Mouse (Mus musculus): Measurements from ENCODE around the gene Slc1a3.
A peak's percentile ranks its signal among the peaks of the same experiment; 100 is the strongest.
"Not testable (repeated sequence)": the region's sequence is repeated elsewhere in the genome, so short reads cannot be mapped to it uniquely, and the experiment has no call there.

The Slc1a3 gene

DNA sequence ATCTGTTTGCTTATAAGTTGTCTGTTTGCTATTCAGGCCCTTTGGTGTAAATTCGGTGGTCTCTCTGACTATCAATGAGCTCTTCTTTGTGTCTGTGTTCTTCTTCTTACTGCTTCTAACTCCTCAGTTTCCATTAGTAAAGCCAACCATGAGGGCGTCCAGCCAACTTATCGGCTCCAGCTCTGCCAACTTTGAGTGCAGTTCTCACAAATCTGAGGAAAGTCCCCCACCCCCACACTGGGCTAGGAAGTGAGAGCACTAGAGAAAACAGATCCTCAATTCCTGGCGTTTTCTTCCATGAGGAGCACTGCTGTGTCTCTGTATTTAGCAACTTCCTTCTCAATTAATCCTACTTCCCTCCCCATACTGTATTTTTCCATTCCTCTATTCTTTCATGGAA is 4.4 kb downstream of the Slc1a3 start:
- no peak for DNase-seq

DNA sequence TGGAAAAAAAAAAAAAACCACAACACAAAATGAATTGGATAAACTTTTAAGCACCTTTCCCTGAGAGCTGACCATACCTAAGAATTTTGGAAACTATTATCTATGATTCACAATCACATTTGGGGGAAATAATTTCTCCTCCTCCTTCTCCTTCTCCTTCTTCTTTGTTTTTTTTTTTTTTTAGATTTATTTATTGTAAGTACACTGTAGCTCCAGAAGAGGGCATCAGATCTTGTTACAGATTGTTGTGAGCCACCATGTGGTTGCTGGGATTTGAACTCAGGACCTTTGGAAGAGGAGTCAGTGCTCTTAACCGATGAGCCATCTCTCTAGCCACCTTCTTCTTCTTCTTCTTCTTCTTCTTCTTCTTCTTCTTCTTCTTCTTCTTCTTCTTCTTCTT is 5.0 kb downstream of the Slc1a3 start:
- not testable (repeated sequence) for DNase-seq

DNA sequence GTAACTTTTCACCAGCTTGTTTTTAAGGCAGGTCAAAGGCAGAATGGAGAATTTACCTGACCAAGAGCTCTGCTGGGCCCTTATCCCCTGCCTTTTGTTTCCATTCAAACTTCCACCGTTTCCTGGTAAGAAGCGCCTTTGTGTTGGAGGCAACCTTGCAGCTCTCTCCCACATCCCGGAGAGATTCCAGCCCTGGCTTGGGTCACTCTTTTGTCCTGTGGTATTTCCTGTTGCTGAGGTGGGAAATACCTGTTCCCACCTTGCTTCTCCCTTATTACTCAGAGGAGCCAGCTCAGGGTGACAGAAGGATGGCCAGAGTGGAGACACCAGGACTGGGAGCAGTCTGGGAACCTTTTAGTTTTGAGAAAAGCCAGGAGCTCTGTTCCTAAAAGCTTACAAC is 12.6 kb downstream of the Slc1a3 start:
- no peak for DNase-seq

DNA sequence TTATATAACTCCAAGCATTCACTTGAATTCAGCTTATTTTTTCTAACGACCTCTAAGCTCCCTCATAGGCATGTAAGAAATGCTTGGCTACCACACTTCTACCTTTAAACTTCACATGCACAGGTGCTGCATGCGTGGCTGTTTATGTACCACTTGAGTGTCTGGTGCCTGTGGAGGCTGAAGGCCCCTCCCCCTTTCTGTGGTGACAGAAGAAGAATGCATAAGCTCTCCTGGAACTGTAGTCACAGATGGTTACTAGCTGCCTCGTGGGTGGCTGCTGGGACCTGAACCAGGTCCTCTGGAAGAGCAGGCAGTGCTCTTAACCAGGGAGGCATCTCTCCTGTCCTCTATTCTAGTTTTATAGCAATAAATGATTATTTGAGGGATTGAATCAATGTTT is 13.1 kb downstream of the Slc1a3 start:
- DNase-seq: no peak

DNA sequence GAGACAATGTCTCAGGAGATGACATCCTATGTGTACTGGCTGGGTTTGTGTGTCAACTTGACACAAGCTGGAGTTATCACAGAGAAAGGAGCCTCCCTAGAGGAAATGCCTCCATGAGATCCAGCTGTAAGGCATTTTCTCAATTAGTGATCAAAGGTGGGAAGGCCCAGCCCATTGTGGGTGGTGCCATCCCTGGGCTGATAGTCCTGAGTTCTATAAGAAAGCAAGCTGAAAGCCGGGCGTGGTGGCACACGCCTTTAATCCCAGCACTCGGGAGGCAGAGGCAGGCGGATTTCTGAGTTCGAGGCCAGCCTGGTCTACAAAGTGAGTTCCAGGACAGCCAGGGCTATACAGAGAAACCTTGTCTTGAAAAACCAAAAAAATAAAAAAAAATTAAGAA is 20.4 kb downstream of the Slc1a3 start:
- DNase-seq: not testable (repeated sequence)

DNA sequence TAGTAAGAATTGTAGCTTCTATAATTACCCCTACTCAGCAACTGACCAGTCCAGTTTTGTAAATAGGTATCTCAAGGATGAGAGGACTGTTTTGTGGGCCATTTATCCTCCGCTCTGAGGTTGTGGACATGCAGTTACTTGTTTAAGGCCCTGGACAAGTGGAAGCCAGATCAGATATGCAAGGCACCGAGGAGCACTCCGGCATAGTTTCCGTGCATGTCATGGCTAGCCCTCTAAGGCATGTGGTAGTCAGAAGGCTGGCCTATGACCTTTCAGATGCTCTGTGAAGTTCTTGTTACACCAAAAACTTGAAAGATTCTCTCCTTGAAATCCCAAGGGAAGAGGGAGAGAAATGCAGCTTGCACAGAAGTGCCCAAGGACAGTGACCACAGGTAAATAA is 23.7 kb downstream of the Slc1a3 start:
- DNase-seq: no peak

DNA sequence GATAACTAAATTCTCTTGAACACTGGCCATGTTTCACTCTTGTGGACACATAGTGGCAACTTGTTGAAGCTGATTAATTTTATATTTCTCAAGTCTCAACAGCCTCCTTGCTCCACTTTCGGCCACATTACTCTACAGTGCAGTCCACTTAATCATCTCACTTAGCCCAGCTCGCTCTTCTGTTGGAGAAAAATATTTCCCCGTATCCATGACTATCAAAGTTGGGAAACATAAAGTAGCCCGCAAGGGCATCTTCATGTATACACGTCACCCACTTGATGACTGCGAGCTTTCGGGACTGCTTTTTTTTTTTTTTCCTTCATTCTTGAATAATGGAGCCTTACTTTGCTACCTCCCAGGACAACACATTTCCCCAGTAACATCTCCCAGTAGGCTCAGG is 25.1 kb downstream of the Slc1a3 start:
- DNase-seq: peak; percentile 28 to 45

DNA sequence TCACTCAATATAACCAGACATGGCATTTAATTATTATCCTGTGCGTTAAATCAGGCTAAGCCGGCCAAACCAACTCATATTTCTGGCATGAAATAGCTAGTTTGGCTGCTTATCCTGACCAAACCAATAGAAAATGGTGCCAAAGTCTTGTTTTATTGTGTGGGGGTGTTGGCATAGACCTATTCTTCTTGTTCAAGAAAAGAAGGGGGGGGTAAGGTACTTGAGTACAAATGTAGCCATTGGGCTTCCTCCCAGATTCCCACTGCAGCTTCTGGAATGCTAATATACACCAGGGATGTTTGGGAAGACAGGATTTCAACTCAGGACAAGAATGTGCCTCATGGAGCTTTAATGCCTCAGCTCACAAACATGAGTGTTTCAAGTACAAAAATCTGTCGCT is 26.3 kb downstream of the Slc1a3 start:
- DNase-seq: no peak

DNA sequence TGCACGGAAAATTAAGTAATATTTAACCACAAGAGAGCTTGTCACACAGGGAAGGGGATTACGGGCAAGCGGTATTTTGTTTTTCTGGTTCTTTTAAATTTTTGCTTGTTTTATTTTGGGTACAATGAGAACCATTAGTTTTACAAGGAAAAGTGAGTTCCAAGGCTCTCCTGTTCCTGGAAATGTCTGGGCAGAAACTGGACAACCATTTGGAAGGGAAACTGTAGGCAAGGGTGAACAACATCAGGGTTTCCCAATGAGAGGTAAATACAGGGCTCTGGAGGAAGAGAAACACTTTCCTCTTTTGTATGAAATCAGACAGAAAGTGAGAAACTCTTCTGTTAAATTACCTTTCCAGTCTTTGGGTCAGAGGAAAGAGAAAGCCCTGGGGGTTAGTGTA is 27.7 kb downstream of the Slc1a3 start:
- no peak for DNase-seq

DNA sequence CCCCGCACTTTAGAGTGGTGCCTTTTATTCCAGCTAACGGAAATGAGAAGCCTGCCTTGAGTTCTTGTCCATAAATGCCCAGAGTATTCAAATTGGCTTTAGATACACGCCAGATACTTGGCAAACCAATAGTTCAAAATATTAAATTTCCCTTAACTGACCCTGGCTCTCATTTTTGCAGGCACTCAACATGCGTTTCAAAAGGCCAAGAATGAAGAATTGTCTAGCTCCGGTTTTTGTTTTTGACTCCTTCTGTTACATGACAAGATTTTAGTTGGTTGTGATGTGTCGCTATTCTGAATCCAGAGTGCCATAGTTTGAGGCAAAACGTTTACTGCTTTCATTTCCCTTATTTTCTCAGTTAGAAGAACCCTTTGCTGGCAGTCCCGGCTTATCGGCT is 28.1 kb downstream of the Slc1a3 start:
- no peak for DNase-seq

DNA sequence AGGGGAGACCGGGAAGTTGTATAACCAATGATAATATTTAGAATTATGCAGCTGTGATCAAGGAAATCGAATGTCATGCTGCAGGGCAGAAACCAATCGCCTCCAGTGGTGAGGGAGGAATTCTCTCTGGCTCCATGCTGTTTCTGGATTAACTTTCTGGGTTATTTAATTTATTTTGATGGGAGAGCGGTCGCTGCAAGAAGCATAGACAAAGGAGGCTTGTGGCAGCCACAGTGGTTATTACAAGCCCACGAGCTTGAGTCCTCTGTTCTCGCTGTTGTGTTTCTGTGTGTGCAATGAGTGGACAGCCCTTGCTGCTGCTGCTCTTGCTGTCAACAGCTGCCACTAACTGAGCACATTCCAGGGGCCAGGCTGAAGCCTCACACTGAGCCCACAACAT is 28.6 kb downstream of the Slc1a3 start:
- DNase-seq: no peak

DNA sequence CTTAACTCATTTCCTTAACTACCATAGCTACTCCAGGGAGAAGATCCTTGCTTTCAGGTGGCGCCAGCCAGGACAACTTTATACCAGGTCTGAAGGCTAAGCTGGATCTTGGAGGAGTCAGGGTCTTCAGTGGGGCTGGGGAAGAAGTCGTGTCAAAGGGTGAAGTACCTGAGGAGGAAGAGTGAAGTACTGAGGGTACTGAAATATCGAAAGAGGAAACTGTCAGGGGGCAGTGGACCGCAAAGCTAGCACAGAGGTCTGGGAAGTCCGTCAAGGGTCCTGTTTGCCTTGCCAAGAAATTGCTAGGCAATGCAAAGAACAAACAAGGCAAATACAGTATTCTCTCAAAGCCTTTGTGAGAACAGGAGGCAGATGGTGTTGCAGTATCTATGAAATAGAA is 29.6 kb downstream of the Slc1a3 start:
- peak in 1 of 2 experiments; percentile 16 for DNase-seq

DNA sequence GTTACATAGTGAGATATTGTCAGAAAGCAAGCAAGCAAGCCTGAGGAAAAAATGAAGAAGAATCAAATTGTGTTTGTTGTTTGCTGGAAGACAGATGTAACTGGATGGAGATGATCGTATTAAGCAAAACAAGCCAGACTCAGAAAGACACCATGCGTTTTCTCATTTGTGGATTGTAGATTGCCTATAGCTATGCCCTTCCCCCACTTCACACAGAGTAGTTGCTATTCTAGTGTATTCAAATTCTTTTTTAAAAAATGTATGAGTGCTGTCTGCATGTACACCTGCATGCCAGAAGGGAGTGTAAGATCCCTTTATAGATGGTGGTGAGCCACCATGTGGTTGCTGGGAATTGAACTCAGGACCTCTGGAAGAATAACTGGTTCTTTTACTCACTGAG is 33.6 kb downstream of the Slc1a3 start:
- no peak for DNase-seq

DNA sequence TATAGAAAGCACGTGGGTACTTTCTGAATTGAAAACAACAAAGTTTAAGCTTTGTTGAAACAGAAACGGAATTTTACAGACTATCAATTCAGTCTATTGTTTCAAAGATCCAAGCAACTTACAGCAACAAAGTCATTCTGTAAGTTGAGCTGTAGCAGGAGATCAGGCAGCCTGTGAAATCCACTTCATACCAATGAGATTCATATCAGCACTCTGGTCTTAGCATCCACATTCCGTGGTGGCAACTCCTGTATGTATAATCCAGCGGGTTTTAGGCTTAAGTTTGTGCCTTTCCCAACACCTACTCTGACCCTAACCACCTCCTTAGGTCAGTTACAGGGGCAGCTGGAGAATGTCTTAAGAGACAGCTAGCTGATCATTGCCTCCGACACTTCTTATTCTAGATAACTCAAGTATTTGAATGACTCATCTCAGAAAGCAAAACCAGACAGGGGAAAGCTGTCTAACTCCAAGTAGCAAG is 34.3 kb downstream of the Slc1a3 start:
- DNase-seq: peak in 1 of 2 experiments; percentile 20

DNA sequence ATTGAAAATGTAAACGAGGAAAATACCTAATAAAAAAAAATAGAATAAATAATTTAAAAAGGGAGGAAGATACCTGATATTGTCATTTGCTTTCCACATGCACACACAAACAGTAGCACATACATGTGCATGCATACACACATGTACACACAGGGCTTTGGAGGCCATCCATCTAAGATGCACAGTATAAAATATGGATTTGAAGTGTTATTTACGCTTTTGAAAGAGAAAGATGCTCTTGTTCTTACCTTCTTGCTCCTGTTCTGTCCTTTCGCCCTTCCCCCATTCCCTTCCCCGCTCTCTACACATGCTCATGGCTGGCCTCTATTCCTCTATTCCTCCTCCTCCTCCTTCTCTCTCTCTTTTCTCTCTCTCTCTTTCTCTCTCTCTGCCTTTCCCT is 34.9 kb downstream of the Slc1a3 start:
- DNase-seq: no peak

DNA sequence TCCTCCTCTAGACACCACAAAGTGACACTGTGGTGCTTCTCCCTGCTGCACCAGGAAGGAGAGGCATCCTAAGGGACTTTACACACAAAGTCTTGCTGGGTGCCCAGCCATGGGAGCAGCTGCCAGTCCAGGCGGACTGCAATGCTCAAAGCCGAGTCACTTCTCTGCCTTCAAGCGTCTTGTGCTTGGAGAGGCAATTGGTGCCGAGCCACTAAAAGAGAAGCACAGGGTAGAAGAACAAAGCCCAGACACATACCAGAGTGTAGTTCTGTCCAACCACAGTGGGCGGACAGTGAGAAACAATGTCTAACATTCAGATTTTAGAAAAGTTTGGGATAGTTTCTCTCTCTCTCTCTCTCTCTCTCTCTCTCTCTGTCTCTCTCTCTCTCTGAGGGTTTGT is 38.0 kb downstream of the Slc1a3 start:
- no peak for DNase-seq

DNA sequence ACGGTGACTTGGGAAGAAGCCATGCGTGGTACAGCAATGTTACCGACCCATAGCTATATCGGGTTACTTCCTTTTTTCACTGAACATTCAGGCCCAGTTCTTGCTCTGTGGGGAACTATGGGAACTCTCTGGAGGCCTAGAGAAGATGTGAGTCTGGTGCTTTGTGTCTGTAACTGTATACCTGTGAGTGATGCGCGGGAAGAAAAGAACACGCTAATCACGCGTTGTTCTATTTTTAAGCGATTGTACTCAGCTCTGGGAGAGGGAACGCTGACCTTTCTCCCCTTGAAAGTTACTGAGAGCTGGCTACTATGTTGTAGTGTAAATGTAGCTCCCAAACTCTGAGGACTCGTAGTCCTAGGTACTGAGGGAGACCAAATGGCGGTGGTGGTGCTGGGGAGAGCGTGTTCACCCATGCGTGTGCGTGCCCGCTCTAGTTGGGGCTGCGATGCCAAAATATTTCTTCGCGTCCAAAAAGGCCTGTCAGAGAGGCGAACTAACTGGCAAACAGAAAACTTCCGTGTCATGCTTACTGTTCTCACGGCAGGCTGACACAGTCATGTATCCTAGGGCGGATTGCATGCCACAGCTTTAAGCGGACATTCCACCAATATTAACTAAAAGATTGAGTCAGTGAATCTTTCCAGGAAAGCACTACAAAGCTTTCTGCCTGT is 42.6 kb downstream of the Slc1a3 start:
- DNase-seq: no peak

DNA sequence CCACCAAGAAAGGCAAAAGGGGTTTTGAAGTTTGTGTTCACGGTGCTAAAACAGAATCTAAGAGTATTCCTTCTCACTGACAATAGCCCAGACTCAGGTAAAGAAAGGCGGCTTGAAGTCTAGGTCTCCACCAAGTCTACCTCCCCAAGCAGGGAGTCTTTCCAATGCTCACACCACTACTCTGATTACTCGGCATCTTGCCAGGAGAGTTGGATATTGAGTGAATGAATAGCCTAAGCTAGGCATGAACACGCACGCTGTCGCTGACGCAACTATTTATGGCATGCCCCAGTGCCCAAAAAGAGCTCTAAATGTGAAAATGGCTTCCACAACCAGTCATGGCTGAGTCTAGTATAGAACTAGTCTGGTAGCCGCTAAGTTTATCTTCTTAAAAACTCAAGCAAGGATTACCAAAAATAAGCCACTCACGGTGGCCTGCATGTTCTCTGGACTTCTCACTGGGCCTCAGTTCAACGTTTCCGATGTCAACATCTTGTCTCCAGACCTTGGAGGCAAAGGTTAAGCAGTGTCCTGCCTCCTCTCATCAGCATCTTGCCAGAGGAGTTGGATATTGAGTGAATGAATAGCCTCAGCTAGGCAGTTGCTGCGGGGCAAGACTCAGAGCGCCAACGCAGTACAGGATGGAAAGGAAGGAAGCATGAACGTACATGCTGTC is 44.8 kb downstream of the Slc1a3 start:
- DNase-seq: no peak

DNA sequence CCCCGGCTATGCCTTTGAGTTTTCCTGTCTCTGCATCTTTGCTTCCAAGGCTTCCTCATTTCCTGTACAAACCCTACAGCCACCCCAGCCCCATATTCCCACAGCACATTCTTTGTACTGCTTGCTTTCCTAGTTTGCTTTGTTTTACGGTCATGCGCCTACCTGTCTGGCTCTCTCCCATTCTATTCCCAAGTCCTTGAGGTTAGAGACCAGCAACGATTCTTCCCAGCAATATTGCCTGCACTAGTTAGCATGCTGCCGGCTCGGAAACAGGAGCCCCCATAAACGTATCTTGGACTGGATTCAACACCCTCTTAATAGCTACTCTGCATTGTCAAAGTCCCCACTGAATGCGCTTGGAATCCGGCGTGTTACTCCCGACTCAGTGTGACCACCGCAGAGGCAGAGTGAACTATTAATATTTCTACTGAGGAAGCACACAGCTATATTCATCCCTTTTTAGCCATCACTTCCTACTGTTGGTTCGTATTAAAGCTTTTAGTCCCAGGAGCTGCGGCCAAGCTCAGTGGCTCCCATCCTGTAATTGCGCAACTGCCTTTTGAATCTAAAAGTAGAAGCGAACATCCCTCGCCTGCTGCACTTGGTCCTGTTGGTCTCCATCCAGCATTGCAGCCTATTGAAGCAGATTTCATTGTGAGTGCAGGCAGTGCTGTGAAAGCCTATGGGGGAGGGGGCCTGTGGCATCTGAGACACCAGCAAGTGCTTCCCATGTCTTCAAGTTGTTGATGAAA is 47.0 kb downstream of the Slc1a3 start:
- DNase-seq: peak; percentile 48 to 57

DNA sequence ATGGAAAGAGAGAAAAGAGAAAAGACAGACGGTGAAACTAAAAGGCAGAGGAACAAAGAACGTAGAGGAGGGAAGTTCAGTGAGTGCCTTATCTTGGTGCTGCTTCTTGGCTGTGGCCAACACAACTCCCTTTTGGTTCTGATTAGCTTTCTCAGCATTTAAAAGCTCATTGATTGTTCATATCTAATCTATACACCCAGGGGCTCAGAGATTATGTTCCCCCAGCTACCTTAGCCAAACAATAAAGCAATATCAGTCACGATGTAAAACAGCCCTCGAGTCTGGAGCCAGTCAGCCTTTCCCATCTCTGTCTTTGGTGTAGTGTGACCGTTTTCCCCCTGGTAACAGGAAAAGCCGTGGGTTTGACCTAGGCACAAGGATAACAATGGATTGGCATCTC is 48.7 kb downstream of the Slc1a3 start:
- no peak for DNase-seq

DNA sequence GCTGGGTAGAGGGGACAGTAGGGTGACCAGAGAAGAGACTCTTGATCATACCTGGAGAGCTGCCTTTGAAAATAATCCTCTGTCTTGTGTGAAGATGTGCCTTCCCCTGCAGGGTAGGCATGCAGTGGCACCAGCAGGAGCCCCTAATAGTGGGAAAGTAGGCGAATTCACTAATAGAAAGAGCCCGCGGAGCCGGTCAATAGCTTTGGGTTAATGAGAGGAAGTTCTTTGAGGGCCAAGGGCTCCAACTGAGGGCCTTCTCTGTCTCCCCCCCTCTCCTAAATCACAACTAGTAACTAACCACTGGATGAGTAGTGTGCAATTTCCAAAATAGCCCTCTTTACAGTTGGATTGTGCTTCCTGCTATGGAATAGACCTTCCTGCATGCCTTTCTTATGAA is 50.6 kb downstream of the Slc1a3 start:
- DNase-seq: no peak

DNA sequence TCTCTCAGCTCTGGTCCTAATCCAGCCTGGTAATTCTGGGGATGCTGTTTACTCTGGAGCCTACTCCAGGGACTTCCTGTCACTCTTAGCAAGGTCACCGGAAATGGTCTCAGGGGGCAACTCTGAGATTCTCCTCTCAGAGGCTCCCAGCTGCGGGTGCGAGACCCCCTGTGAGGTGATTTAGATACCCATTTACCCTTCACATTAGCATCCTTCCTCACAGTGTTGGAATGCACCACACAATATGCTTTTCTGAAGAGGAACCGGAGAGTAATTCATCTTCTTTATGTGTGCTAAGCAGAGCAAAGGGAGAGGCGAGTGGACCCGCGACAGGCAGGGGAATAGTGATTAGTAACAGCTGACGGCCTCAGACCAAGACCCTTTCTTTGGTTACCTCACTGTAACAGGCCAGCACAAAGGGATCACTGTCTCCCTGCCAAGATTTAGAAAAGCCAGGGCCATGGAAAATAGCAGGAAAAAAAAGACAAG is 51.0 kb downstream of the Slc1a3 start:
- DNase-seq: no peak

DNA sequence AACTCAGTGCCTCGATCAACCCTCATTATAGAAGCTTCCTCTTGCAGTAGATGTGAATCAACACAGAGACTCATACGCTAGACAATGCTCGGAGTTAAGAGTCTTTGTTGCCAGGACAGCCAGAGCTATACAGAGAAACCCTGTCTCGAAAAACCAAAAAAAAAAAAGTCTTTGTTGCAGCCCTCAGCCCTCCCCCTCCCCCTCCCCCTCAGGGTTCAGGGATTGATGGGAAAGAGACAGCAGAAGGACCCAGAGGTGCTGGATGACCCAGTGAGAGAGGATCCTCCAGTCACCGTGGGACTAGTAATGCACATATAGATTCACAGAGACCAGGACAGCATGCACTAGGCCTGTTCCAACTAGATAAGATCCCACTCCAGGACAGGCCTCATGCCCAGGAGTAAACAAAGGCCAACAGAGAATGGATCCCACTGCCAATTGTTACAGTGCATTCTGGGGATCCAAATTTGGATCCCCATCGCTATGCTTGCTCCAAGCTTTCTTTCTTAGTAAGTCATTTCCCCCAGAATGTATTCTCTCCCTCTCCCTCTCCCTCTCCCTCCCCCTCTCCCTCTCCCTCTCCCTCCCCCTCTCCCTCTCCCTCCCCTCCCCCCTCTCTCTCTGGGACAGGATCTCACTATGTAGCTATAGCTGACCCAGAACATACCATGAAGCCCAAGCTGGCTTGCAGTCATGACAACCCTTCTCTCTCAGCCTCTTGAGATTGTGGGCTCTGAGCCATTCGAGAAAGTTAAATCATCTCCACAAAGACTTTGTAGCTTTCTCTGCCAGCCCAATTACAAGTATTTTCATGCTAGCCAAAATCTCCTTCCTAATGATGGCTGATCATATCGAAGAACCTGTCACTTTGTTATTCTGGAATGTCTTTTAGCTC is 52.2 kb downstream of the Slc1a3 start:
- no peak for DNase-seq

All from lung, adult 18-20 months (tissue).